Mouse (Mus musculus) intestine, embryonic 15.5 days (tissue): Measurements from ENCODE around the gene Cfl2. TPM values are rescaled to one million over a fixed set of nuclear protein-coding genes. Genes with fewer than 3 reads are reported as not detected.
"Not testable (repeated sequence)": the region's sequence is repeated elsewhere in the genome, so short reads cannot be mapped to it uniquely, and the experiment has no call there.

Experiments
- ATAC-seq: fragments of 200-750 bp; cut with Nextera tagmentation; 2 replicates; pipeline ENCODE4 v1.8.0; 2017; ENCODE audit warnings: moderate TSS enrichment, moderate library complexity
- H3K27ac ChIP-seq: fragments of 300-500 bp; sonication (generic); 2 replicates; pipeline ENCODE4 v1.5.1; 2015; ENCODE audit warnings: mild to moderate bottlenecking, inconsistent platforms
- H3K27me3 ChIP-seq: fragments of 300-500 bp; sonication (generic); replicated peaks from 2 replicates; pipeline ENCODE4 v1.6.1; 2015; ENCODE audit warnings: inconsistent platforms
- H3K36me3 ChIP-seq: fragments of 300-500 bp; sonication (generic); 2 replicates; pipeline ENCODE4 v1.6.1; 2015; ENCODE audit warnings: inconsistent platforms
- H3K4me1 ChIP-seq: fragments of 300-500 bp; sonication (generic); replicated peaks from 2 replicates; pipeline ENCODE4 v1.6.1; 2015; ENCODE audit warnings: inconsistent platforms
- H3K4me2 ChIP-seq: fragments of 300-500 bp; sonication (generic); replicated peaks from 2 replicates; pipeline ENCODE4 v1.6.1; 2015; ENCODE audit warnings: mild to moderate bottlenecking, inconsistent platforms
- H3K4me3 ChIP-seq: fragments of 300-500 bp; sonication (generic); replicated peaks from 2 replicates; pipeline ENCODE4 v1.5.1; 2015; ENCODE audit warnings: inconsistent platforms
- H3K9ac ChIP-seq: fragments of 300-500 bp; sonication (generic); 2 replicates; pipeline ENCODE4 v1.6.1; 2015; ENCODE audit warnings: inconsistent platforms
- H3K9me3 ChIP-seq: fragments of 300-500 bp; sonication (generic); 2 replicates; pipeline ENCODE4 v1.6.1; 2016; ENCODE audit warnings: inconsistent platforms
- WGBS: fragments of 180-500 bp; shearing (Covaris S2); methylation state at CpG from one replicate; pipeline ENCODE4 v1.1.7; 2015; 5-methylcytosine and 5-hydroxymethylcytosine counted together
- polyA plus RNA-seq: library from polyadenylated mRNA; unstranded; fragments of >200 nt; fragmentation: Nextera tagmentation; extraction: Ambion mirVana; gene quantifications from 2 replicates; pipeline ENCODE4 v1.2.1, GENCODE M21; 2015

The Cfl2 gene
- polyA plus RNA-seq: 157 and 174 TPM in 2 replicates

- Histone ChIP-seq H3K9ac (peak within 1 kb of the TSS; percentile 100), H3K4me2 (peak within 1 kb of the TSS; percentile 66), H3K4me1 (0 out of 2 replicates have a peak, but pooled peaks cover 6% of the 10 kb centered on the region), H3K4me3 (peak within 1 kb of the TSS; percentile 98), H3K9me3 (no peaks in the 10 kb centered on the region), H3K27me3 (no peaks in the 10 kb centered on the region), H3K27ac (peak within 1 kb of the TSS; percentile 99), H3K36me3 (peaks cover 7% of the 10 kb centered on the region; the same call in 1 of the 2 replicates)
- peak; percentile 95 for ATAC-seq
- WGBS: under 1% methylated on average over 81 of the region's 82 CpGs
Observed at GRCm38 (mm10) chr12:54862606-54863535, at the start of gene Cfl2. Cfl2 (minus strand) TSS chr12:54862877.

- Histone ChIP-seq H3K27ac (no peak overlapping the region), H3K36me3 (peaks cover 12% of the 10 kb centered on the region; the same call in 1 of the 2 replicates), H3K4me3 (no peak overlapping the region), H3K27me3 (no peaks in the 10 kb centered on the region), H3K9ac (no peak overlapping the region), H3K9me3 (no peaks in the 10 kb centered on the region), H3K4me2 (no peak overlapping the region), H3K4me1 (no peaks in the 10 kb centered on the region)
- 84% methylated on average over 3 of the region's 3 CpGs for WGBS
- ATAC-seq: no peak
Observed at GRCm38 (mm10) chr12:54910387-54910786, 47.7 kb upstream of the Cfl2 start.

GRCm38 (mm10) chr12:54892559-54892958 is 29.9 kb upstream of the Cfl2 start:
- H3K4me2 ChIP-seq, H3K4me1 ChIP-seq, H3K9ac ChIP-seq, H3K27ac ChIP-seq, H3K36me3 ChIP-seq, H3K9me3 ChIP-seq, H3K4me3 ChIP-seq, ATAC-seq, H3K27me3 ChIP-seq: not testable (repeated sequence)
- WGBS: 77% methylated on average over 2 of the region's 2 CpGs

GRCm38 (mm10) chr12:54890426-54890825 is 27.7 kb upstream of the Cfl2 start:
- no peaks in the 10 kb centered on the region for H3K4me1 ChIP-seq
- no peak overlapping the region for H3K9ac ChIP-seq
- no peaks in the 10 kb centered on the region for H3K9me3 ChIP-seq
- no peak overlapping the region for H3K4me3 ChIP-seq
- no peak overlapping the region for H3K4me2 ChIP-seq
- H3K27me3 ChIP-seq: no peaks in the 10 kb centered on the region
- no peak overlapping the region for H3K27ac ChIP-seq
- no peak for ATAC-seq
- no peaks in the 10 kb centered on the region for H3K36me3 ChIP-seq
- WGBS: 98% methylated on average over 2 of the region's 2 CpGs

- no peaks in the 10 kb centered on the region for H3K27me3 ChIP-seq
- no peak for ATAC-seq
- H3K27ac ChIP-seq: no peak overlapping the region
- H3K4me3 ChIP-seq: no peak overlapping the region
- H3K9ac ChIP-seq: no peak overlapping the region
- WGBS: 74% methylated on average over 4 of the region's 4 CpGs
- no peaks in the 10 kb centered on the region for H3K9me3 ChIP-seq
- no peak overlapping the region for H3K4me2 ChIP-seq
- no peaks in the 10 kb centered on the region for H3K4me1 ChIP-seq
- no peaks in the 10 kb centered on the region for H3K36me3 ChIP-seq
Observed at GRCm38 (mm10) chr12:54887580-54888127, 25.0 kb upstream of the Cfl2 start.

GRCm38 (mm10) chr12:54879630-54880029 is 17.0 kb upstream of the Cfl2 start:
- ATAC-seq: no peak
- H3K27me3 ChIP-seq: no peaks in the 10 kb centered on the region
- no peak overlapping the region for H3K9ac ChIP-seq
- no peak overlapping the region for H3K27ac ChIP-seq
- no peaks in the 10 kb centered on the region for H3K9me3 ChIP-seq
- H3K36me3 ChIP-seq: no peaks in the 10 kb centered on the region
- no peaks in the 10 kb centered on the region for H3K4me1 ChIP-seq
- H3K4me2 ChIP-seq: no peak overlapping the region
- 10% methylated on average over 6 of the region's 6 CpGs for WGBS
- no peak overlapping the region for H3K4me3 ChIP-seq

- H3K27ac ChIP-seq: no peak overlapping the region
- H3K27me3 ChIP-seq: no peaks in the 10 kb centered on the region
- no peaks in the 10 kb centered on the region for H3K4me1 ChIP-seq
- no peaks in the 10 kb centered on the region for H3K9me3 ChIP-seq
- 81% methylated on average over 5 of the region's 5 CpGs for WGBS
- ATAC-seq: 0 out of 2 replicates have a peak, but pooled peaks have one; percentile 20
- no peak overlapping the region for H3K9ac ChIP-seq
- H3K36me3 ChIP-seq: no peaks in the 10 kb centered on the region
- H3K4me3 ChIP-seq: no peak overlapping the region
- H3K4me2 ChIP-seq: no peak overlapping the region
Observed at GRCm38 (mm10) chr12:54879211-54879610, 16.5 kb upstream of the Cfl2 start.

GRCm38 (mm10) chr12:54877875-54878274 is 15.2 kb upstream of the Cfl2 start:
- 75% methylated on average over 1 of the region's 1 CpGs for WGBS
- Histone ChIP-seq H3K4me1 (no peaks in the 10 kb centered on the region), H3K9me3 (no peaks in the 10 kb centered on the region), H3K9ac (no peak overlapping the region), H3K4me3 (no peak overlapping the region), H3K36me3 (no peaks in the 10 kb centered on the region), H3K27ac (no peak overlapping the region), H3K27me3 (no peaks in the 10 kb centered on the region), H3K4me2 (no peak overlapping the region)
- no peak for ATAC-seq

- no peak overlapping the region for H3K4me2 ChIP-seq
- no peaks in the 10 kb centered on the region for H3K27me3 ChIP-seq
- no peak for ATAC-seq
- WGBS: 36% methylated on average over 5 of the region's 5 CpGs
- H3K9me3 ChIP-seq: no peaks in the 10 kb centered on the region
- no peak overlapping the region for H3K27ac ChIP-seq
- no peak overlapping the region for H3K4me3 ChIP-seq
- H3K9ac ChIP-seq: no peak overlapping the region
- H3K4me1 ChIP-seq: no peaks in the 10 kb centered on the region
- no peaks in the 10 kb centered on the region for H3K36me3 ChIP-seq
Observed at GRCm38 (mm10) chr12:54876879-54877278, 14.2 kb upstream of the Cfl2 start.

GRCm38 (mm10) chr12:54874711-54875110 is 12.0 kb upstream of the Cfl2 start:
- Histone ChIP-seq H3K4me2 (no peak overlapping the region), H3K9me3 (no peaks in the 10 kb centered on the region), H3K4me3 (no peak overlapping the region), H3K27ac (no peak overlapping the region), H3K4me1 (no peaks in the 10 kb centered on the region), H3K9ac (no peak overlapping the region), H3K27me3 (no peaks in the 10 kb centered on the region), H3K36me3 (no peaks in the 10 kb centered on the region)
- WGBS: 70% methylated on average over 6 of the region's 6 CpGs
- peak; percentile 53 for ATAC-seq

GRCm38 (mm10) chr12:54861991-54862605 is 579 bp downstream of the Cfl2 start:
- Histone ChIP-seq H3K4me3 (peak overlapping the region; percentile 98), H3K9me3 (no peaks in the 10 kb centered on the region), H3K36me3 (peaks cover 14% of the 10 kb centered on the region; the same call in 1 of the 2 replicates), H3K4me1 (0 out of 2 replicates have a peak, but pooled peaks cover 6% of the 10 kb centered on the region), H3K9ac (peak overlapping the region; percentile 100), H3K4me2 (peak overlapping the region; percentile 66), H3K27ac (peak overlapping the region; percentile 99), H3K27me3 (no peaks in the 10 kb centered on the region)
- WGBS: under 1% methylated on average over 36 of the region's 36 CpGs
- peak; percentile 28; the same call in 1 of the 2 replicates for ATAC-seq

- WGBS: 29% methylated on average over 6 of the region's 6 CpGs
- no peak for ATAC-seq
- Histone ChIP-seq H3K4me2 (no peak overlapping the region), H3K27ac (0 out of 2 replicates have a peak overlapping the region, but pooled peaks have one; percentile 36), H3K36me3 (peaks cover 18% of the 10 kb centered on the region; the same call in 1 of the 2 replicates), H3K4me3 (no peak overlapping the region), H3K27me3 (no peaks in the 10 kb centered on the region), H3K4me1 (0 out of 2 replicates have a peak, but pooled peaks cover 6% of the 10 kb centered on the region), H3K9ac (no peak overlapping the region), H3K9me3 (no peaks in the 10 kb centered on the region)
Observed at GRCm38 (mm10) chr12:54859531-54859930, 3.1 kb downstream of the Cfl2 start.
